Mouse (Mus musculus) spleen, adult 18-20 months (tissue): ENCODE results near the gene Prn.

Experiments used
- DNase-seq, 2 experiments: peaks; one replicate each; pipeline ENCODE4 v3.0.0; 2022; ENCODE audit warnings: mixed read lengths in 2 of 2

The Prn gene

DNA sequence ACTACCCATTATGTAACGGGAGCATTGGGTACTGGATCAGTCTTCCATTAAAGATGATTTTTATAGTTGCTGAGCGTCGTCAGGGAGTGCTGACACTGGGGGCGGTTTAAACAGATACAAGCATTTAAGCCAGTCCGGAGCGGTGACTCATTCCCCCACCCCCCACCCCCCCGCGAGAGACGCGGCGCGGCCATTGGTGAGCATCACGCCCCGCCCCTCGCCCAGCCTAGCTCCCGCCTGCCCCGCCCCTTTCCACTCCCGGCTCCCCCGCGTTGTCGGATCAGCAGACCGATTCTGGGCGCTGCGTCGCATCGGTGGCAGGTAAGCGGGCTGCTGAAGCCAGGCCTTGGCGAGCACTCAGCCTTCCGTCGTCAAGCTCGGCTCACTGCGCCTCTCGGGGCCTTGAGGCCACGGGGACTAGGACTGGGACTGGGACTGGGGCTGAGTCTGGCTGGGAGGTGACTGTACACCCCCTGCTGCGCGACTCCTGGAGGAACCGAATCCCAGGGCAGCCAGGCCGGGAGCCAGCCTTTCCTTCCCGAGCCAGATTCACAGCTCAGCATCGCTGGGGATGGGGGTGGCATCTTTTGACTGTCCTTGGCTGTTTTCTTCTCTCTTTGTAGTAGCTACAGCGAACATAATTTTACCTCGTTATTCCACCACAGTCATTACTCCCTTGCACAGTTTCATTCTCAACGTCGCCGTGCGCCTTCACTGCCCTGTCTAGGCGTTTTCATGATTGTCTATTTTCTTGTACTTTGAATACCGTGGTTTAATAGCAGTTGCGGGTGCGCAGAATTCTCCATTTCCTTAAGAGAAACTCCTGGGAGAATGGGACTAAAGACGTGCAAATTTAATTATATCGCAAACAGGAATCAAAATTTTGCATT is at the start of gene Prn, which contains the start of gene Prnp:
Gene Prn (plus strand): TSS at position 275 of the 890 bp plus-strand sequence.
Gene Prnp (plus strand): TSS at position 246 of the 890 bp plus-strand sequence.
- DNase-seq: peak; percentile 80 to 88

DNA sequence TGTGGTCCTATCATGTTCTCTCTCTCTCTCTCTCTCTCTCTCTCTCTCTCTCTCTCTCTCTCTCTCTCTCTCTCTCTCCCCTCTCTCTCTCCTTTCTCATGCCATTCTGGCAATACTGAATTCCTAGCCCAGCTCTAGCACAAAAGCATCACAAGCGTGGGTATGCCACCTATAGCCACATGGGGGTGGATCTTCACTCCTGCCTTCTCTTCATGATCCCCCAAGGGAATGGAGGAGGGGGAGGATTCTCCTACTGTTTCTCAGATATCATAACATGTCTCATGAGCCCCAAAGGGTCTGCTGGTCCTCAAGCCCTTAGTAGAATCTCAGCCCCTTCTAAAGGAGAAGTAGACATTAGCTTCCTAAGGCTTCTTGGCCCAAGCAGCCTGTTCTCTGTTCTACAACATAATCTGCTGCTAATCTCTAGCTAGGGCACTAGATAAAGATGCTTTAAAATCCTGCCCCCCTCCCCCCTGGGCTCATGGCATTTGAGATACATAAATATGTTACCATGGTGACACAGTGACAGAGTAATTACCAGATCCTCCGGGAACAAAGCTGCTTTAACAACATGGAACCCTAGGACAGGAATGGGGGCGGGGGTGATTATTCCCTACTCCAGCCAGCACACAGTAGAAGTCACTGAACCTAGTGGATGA is 47.0 kb upstream of the Prn start:
- no peak for DNase-seq

DNA sequence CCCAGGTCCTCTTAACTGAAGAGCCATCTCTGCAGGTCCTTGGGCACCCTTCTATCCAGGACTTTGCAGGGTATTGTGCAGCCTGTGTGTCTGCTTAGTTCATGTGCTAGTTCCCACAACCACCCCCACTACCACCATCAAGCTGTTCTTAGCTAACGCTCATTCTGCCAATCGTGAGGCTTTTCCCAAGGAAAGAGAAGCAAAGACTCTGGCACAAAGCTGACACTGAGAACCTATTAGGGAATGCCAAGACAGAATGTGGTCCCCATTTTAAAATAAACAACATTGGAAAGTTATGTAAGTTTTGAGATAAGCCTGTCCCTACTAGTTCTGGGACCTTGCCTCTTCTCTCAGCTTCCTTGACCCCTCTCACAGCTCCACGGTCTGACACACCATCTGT is 46.3 kb upstream of the Prn start:
- DNase-seq: no peak

DNA sequence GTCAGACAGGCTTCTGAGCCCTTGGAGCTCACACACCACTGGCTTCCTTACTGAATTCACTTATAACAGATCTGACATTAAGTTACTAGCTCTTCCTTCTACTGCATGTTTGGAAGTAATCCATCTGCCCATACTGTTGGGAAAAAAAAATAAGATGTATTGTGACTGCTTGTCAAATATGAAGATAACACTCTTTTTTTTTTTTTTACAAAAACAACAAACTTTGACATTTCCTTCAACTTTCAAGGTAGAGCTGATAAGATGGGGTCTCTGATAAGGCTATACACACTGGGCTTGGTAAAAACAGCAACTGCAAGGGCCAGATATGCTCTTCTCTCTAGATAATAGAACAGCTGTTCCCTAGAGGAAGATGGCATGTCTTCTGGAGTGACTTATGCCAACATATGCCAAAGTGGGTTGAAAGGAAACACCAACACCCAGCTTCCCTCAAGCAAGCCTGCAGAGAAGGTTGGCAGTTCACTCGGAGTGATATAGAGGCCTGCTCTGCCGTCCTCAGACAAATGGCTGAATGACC is 45.4 kb upstream of the Prn start:
- DNase-seq: no peak

DNA sequence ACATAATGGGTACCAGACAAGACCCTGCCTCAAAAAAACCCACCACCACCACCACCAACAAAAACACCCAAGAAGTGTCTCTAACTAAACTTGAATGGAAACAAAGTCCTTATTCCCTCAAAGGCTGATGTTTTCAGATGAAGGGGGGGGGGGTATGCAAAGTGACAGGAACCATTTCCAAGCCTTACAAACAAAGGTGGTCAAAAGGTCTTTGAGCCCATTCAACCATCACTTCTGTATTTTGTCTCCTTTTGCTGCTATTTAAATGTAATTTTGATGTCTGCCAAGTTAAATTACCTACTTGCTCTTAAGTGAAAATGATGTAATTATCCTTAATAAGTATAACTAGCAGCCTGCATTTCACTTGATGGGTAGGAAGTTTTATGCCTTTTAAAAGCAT is 43.1 kb upstream of the Prn start:
- DNase-seq: no peak

DNA sequence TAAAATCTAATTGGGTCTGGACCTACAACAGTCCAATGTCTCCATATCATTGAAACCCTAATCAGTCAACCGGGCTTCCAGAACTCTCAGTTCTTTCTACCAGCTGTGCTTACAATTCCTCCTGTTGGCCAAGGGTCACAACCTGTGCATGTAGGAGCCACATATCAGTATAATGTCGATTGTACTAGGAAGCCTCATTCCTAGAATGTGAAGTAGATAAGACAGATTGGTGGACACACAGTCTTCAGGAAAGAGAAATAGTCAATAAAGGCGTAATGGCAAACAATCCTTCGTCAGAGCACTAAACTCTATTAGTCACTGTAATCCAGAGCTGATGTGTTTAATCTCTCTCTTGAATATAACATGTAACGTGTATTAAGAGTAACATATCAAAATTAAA is 40.8 kb upstream of the Prn start:
- DNase-seq: no peak

DNA sequence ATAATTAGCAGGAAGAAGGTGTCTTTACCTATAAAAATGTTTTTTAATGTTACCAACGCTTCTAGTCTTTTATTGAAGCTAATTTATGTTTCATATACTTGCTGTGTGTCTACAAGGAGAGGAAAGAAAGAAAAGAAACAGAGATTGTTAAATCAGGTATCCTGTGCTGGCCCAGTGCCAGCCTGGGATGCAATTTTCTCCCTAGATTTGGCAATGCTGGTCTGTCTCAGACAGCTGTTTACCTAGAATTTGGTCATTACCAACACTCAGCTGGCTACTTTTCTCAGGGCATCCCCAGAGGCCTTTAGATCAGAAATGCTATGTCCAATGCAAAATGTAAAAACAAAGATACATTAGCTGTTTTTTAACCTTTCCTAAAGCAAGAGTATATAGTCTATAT is 36.4 kb upstream of the Prn start:
- DNase-seq: no peak

DNA sequence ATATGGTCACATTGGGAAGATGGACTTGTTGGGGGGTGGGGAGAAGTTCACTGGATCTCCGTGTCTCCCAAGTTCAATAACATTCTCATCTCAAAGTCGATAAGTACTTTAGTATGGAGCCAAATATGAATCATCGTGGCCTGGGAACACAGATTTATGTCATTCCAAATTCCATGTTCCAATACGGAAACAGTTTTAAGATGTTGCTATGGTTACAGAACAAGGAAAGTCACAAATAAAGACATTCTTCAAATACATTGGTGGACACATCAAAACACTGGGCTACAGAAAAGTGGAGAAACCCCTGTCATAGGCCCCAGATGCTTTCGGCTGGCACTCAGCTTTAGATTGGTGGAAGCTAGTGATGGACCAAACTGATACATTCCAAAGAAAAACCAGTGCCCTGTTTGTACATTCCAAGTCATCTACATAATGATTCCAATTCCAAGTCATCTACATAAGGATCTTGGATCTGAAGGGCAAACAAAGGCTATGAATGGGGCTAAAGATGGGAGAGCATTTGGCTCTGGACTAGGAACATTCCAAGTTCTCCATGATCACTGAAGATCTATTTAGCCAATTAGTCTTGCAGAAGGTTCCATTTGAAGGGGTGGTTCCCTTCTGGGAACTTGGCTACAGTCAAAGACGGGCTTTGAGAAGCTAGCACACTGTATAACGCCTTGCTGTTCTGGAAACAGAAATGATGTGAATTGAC is 33.0 kb upstream of the Prn start:
- DNase-seq: no peak

DNA sequence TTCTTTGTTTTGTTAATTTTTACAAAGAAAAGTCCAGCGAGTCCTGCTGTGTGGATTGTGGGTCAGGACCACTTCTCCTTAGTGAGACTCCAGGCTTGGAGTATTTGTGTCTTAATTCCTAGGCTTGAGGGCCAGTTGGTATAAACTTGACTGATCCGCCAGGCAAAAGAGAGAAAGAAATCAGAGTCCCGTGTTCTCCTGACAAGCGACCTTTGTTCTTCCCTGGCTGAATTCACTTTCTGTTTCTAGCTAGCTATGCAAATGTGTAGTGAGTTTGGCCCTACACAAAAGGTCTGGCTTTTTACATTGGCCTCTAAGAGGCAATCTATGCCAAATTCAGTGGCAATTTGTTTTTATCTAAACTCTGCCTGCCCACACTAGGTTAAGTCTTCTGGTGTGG is 28.0 kb upstream of the Prn start:
- DNase-seq: no peak

DNA sequence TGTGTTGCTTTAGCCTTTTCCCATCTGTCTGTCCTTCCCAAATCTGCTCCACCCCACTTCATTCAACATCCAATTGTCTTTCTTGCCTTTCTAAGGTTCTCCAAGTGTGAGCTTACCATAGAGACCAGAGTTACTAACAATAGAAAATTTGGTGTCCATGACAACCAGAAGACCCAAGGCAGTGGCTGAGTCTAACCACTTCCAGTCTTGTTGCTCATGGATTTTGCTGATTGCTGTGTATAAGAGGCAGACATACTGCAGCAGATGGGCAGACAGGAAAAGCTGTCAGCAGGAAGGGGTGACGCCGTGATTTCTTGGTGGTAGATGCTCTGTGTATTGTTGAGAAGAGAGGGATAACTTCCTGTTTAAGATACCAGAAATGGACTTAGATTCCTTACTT is 26.6 kb upstream of the Prn start:
- no peak for DNase-seq

DNA sequence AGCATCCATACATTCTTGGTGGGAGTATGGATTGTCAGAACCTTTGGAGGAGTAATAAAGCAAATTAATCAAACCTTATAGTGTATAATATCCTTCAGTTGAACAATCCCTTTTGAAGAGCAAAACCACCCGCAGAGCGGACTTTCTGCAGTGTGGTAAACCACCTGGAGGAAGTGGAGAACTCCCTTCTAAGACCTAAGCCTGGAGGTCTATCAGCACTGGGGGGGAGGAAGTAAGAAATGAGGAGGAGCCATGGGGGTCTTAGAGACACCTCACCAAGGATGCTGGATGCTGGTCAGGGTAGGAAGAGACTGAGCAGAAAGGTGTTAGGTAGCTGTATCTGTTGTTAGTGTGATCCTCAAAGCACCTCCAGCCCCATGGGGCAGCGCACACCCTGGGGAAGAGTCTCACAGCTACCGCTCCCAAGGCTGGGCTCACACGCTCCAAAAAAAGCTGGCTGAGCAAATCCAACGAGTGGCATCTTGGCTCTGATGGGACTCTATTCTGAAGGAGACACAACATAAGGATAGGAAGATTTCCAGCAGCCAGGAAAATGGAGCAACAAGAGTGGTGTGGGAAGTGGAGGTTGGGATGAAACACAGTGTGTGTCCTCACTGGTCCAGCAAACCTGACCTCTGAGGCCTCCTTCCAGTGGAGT is 23.1 kb upstream of the Prn start:
- DNase-seq: no peak

DNA sequence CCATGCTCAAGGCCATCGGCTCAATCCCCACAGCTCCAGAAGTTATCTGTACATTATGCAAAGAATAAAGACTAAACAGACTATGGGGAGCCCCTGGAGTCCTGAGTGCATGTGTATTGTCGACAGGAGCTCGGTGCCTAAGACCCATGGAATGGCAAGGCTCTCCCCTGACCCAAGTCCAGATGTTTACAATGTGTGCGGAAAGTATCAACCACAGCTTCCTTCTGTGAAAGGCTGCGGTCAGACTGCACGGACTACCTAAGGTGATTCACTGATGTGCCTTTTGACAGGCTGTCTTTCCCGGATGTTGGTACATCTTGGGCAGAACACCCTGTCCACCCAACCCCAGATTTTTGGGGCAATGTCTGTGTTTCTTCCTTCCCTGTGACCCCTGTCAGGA is 21.5 kb upstream of the Prn start:
- no peak for DNase-seq

DNA sequence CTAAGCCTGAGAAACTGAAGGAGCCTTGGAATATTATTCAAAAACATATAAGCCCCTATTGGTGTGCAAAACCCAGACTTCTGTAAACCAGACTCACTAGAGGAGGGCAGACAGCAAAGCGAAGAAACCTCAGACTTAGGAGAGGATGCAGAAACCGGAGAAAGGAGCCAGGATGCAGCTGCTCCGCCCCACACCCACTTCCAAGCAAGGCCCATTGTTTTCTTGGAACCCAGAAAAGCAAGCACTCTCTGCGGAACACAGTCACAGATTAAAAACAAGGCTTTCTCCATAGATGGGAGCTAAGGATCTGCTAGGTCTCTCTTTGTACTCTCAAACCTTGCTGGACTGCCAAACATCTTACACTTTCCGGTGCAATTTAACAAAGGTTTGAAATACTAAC is 17.2 kb upstream of the Prn start:
- no peak for DNase-seq

DNA sequence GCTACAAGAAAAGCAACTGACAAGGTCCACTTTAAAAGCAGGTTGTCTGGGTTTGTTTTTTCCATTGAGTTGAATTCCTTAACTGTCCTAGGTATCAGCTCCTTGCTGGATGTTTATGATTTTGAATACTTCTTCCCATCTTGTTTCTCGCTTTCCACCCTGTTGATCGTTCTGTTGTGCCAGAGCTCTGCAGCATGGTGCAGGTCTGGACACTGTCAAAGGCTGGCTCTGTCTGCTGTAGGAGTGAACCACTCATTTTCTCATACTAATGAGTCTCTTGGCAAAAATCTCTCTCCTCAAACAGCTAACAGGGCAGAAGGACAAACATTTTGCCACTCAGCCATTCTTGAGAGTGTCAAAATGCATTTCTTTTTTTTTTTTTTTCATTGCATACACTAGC is 14.7 kb upstream of the Prn start:
- DNase-seq: no peak

DNA sequence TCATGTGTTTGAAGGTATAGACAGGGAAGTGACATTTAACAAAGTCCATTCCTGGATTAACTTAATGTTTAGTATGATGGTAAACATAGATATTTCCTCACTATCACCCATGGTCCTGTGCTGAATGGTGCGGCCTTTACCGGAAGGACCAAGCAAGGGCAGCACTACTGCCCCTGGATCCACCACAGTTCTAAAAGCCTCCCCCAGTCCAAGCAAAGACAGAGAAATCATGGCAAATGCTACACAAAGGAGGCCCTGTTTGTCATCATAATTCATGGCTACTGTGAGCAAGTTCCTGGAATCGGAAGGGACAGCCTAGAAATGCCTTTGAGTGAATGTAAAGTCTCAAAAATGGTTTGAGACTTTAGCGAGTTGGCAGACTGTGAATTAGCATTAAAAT is 13.7 kb upstream of the Prn start:
- DNase-seq: no peak

DNA sequence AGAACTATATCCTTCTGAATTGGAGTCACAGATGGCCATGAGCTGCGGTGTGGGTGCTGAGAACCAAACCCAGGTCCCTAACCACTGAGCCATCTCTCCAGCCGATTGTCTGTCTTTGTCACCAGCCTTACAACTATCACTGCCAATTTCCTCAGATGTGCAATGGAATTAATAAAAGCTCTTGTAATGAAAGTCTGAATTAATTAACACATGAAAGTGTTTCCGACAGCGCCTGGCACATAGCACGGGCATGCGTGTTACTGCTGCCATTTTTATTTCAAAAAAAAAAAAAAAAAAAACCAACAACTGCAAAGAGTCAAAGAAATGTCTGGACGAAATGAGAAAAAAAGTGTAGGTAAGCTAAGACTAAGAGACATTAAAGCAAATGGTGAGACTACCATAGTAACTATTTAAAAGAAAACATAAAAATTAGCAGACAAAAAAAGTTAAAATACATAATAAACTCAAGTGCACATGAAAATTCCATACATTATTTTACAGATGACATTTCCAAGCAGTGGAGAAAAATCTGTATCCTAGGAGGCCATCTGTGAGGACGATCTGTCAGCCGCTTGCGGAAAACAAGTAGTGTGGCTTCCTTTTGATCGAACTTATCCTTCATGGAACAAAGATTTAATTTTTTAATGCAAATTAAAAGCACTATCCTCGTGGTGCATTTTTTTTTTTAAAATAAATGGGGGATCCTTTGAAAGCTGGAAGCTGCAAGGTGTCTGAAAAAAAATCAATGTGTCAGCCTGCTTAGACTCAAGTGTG is 12.2 kb upstream of the Prn start:
- DNase-seq: no peak

DNA sequence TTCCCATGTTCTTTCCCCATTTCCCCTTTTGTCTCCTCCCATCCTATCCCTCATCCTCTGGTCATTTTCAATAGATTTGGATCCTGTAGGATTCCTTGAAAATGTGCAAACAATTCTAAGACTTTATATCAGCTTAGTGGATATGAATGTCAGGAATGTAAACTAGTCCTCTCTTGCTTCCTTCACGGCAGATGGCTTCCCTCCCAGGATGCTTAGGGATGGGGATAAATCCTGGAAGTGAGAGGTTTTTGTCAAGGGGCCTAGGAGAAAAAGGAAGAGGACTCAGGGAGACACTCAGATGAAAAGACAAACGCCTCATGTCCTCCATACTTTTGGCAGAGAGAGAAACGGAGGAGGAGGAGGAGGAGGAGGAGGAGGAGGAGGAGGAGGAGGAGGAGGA is 7.3 kb upstream of the Prn start:
- no peak for DNase-seq

DNA sequence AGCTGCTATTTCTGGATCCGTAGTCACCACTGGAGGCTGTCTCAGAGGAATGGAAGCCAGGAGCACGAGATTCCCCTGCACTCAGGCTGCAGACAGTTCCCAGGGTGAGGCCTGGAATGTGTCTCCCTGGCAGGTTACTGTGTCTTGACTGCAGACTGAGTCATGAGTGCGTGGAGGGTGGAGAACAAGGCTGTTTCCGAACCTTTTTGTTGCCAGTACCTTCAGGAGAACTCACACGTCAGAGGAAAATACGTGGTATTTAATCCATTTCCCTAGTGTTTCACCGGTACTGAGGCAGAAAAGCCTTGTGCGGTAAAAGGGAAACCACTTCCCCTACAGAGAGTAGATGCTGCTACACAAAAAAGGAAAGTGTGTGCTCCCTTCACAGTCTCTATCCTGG is 6.9 kb upstream of the Prn start:
- DNase-seq: no peak

DNA sequence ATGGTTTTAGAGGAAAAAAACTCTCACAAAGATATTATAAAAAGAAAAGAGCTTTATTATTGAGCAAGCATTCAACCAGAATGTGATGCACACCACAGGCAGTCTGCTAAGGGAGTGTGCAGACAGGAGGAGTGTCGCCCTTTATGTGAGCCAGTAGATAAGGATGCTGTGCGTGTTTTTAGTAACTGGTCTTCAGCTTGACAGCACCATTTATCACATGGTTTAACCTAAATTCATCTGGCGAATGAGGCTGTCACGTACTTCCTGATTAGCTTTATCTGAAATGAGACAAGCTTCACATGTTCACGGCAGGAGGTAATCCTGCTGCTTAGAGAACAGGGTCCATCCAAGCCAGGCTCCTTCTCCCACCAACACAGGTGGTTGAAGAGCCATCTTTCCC is 4.7 kb upstream of the Prn start:
- DNase-seq: no peak

DNA sequence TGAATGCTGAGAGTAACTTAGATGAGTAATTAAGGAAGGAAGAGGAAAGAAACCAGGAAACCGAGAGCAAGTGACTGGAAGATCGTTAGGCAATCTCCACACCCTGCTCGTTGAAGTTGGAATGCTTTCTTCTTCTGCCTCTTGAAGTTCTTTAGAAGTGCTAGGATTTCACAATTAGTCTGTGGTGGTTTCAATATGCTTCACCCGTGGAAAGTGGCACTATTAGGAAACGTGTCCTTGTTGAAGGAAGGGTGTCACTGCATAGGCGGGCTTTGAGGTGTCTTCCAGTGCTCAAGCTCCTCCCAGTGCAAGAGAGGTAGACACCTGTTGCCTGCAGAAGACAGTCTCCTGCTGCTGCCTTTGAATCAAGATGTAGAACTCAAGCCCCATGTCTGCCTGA is 4.0 kb upstream of the Prn start:
- DNase-seq: no peak

DNA sequence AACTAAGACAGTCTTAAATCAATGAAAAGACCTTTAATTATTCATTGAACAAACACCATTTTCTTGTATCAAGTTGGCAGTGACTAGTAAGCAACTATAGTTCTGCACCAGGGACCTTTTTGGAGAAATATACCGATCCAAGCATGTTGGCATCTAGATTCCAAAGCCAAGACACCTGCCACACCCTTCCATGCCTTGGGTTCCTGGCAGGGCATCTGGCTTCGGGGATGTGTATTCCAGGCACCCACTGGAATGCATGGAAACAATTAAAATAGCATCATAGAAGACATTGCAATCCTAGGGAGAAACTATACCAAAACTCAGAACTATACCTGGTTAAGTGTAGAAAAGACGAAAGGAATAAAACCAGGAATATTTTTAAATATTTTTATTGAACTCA is 3.5 kb upstream of the Prn start:
- no peak for DNase-seq

DNA sequence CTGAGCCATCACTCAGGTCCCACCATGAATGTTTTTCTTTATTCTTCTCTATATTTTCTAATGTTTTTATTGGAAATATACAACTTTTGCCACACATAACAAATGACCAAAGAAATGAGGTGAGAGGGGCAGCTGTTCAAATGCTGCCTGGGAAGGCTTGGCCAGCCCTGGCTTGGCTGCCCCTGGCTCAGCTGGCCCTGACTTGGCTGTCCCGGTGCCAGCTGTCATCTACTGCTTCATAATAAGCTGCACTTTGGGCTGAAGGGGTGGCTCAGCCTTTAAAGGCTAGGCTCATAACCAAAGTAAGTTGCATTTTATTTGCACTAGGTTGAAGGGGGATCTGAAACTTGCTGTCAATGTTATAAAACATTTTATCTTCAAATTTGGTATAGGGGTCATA is 2.9 kb upstream of the Prn start:
- no peak for DNase-seq
